Mouse (Mus musculus): ENCODE measurements around the gene Thoc5.

GRCm38 (mm10) chr11:4858416-4858815, 36.7 kb upstream of the Thoc5 start:
- no peak for TF ChIP-seq CTCF (IDR thresholded peaks at IDR 0.05; ENCODE audit: extremely low read depth, insufficient read depth, low read length)
- no peak for TF ChIP-seq POLR2A (IDR thresholded peaks at IDR 0.05; ENCODE audit: extremely low read depth, insufficient read depth, low read length)

Measured in cortical plate, adult 2 months (tissue).